Mouse (Mus musculus) E14TG2a.4 (cell line): ENCODE measurements at regions not wholly inside any gene's neighbourhood (a gene's known extent, or its start where the extent isn't known, plus 50 kb on each side); places are given as distances from the start of the nearest gene placed in this dataset.

Experiments
- H3K27me3 ChIP-seq: 2 replicates; pipeline ENCODE4 v1.6.1; 2014; ENCODE audit warnings: low read length, control low read depth; ENCODE audit not compliant: insufficient read depth
- H3K36me3 ChIP-seq: 2 replicates; pipeline ENCODE4 v1.6.1; 2014; ENCODE audit warnings: low read length, control low read depth; ENCODE audit not compliant: insufficient read depth
- H3K4me1 ChIP-seq: replicated peaks from 2 replicates; pipeline ENCODE4 v1.6.1; 2014; ENCODE audit warnings: low read depth, low read length, control low read depth
- H3K4me3 ChIP-seq: replicated peaks from 2 replicates; pipeline ENCODE4 v1.5.1; 2014; ENCODE audit warnings: mild to moderate bottlenecking, low read length
- H3K9me3 ChIP-seq: 2 replicates; pipeline ENCODE4 v1.6.1; 2014; ENCODE audit warnings: low read length, control low read depth
- CTCF ChIP-seq: conservative IDR thresholded peaks from 2 replicates; pipeline ENCODE4 v1.5.1; 2014; ENCODE audit warnings: low read length
- NANOG ChIP-seq: IDR thresholded peaks from 2 replicates; pipeline ENCODE4 v1.6.1; 2014; ENCODE audit warnings: borderline replicate concordance, low read length, mixed read lengths
- POU5F1 ChIP-seq: IDR thresholded peaks from 2 replicates; pipeline ENCODE4 v1.6.1; 2014; ENCODE audit warnings: low read length, borderline replicate concordance

DNA sequence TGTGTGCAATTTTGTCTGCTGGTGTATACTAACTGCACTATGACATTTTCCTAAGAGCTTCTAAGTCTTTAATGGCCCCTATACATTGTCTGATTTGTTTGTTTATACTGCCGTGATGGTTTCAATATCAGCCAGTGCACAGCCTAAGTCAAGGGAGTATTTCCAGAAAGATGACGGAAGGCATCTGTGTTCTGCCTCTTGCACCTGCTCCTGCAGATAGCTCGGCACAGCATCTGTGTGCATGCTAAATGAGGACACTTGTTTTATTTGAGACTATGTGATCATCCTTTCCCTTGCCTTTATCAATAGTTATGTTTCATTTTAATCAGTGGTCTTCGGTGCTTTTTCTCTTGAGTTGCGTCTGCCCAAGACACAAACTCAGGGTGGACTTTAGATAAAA is 64.6 kb upstream of the Phactr1 start:
- peaks cover 4% of the 10 kb centered on the region; the same call in 1 of the 2 replicates for H3K4me1 ChIP-seq
- H3K36me3 ChIP-seq, result no peaks in the 10 kb centered on the region

DNA sequence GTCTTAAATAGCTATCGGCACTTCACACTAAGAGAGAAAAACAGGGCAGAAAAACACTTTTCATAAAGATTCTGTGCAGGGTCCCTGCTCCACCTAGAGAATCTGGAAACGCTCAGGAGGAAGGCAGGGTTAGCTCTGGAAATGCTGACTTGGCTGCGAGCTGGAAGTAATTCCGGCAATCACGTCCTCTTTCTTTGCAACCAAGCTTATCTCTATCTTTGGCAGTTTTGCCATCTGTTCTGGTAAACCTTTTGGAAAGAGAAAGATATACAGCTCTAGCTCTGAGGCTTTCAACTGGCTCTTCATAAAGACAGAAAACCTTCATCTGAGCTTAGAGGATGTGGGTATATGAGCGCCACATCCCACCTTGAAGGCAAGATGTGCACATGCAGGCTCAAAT is 63.2 kb upstream of the Phactr1 start:
- H3K36me3 ChIP-seq, result no peaks in the 10 kb centered on the region
- H3K4me3 ChIP-seq, result no peak overlapping the region
- no peaks in the 10 kb centered on the region for H3K27me3 ChIP-seq
- no peak for TF ChIP-seq CTCF
- no peak for TF ChIP-seq POU5F1
- TF ChIP-seq NANOG, result no peak
- H3K9me3 ChIP-seq, result no peaks in the 10 kb centered on the region
- peaks cover 4% of the 10 kb centered on the region; the same call in 1 of the 2 replicates for H3K4me1 ChIP-seq

More for the DNA sequence above, 64.6 kb upstream of the Phactr1 start:
- TF ChIP-seq POU5F1 (no peak), NANOG (no peak), CTCF (no peak)
- Histone ChIP-seq H3K4me3 (no peak overlapping the region), H3K9me3 (no peaks in the 10 kb centered on the region), H3K27me3 (peaks cover 2% of the 10 kb centered on the region; the same call in 1 of the 2 replicates)

DNA sequence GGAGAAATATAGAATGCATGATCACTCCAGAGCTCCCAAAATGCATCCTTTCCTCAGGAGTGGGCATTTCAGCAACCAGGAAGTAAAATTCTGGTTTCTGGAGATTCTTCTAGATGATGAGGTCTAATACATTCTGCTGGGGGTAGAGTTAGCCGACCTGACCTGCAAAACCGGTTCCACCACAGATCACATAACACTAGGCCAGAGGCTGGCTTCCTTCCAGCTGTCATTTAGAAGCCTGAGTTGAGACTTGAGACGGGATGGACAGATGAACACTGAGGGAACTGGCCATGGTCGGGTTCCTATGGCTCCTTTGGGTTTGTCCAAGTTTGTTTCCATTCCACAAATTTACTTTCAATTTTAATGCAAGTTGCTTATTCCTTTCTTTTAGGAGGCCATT is 62.6 kb upstream of the Phactr1 start:
- no peak for TF ChIP-seq NANOG
- no peak for TF ChIP-seq CTCF
- TF ChIP-seq POU5F1, result no peak
- peaks cover 4% of the 10 kb centered on the region; the same call in 1 of the 2 replicates for H3K4me1 ChIP-seq
- no peak overlapping the region for H3K4me3 ChIP-seq
- H3K27me3 ChIP-seq, result no peaks in the 10 kb centered on the region
- H3K9me3 ChIP-seq, result no peaks in the 10 kb centered on the region
- no peaks in the 10 kb centered on the region for H3K36me3 ChIP-seq

DNA sequence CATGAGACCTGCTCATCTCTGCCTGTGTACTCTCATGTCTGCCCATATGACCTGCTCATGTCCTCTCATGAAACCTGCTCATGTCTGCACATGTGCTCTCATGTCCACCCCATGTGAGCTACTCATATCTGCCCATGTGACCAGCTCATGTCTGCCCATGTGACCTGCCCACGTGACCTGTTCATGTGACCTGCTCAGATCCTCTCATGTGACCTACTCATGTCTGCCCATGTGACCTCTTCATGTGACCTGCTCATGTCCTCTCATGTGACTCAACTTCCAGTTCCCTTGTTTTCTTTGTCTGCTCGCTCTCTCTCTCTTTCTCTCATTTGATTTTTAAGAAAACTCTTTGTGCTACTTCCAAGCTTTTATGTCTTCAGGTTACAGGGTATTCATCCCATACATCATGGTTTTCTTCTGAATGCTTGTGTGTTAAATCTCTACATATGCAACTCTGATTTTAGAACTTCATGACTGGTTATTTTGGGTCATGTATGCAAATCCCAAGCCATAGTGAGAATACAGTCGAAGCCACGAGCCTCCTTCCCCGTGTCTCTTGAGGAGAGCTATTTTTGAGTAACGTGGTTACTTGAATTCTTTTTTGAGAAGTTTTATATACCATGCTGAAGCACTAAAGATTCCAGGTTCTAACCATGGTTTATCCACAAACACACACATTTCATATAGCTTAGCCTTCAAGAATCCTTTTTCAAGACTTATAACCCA is 60.7 kb upstream of the Phactr1 start:
- Histone ChIP-seq H3K4me1 (no peaks in the 10 kb centered on the region), H3K9me3 (no peaks in the 10 kb centered on the region), H3K27me3 (no peaks in the 10 kb centered on the region), H3K36me3 (no peaks in the 10 kb centered on the region), H3K4me3 (no peak overlapping the region)
- TF ChIP-seq CTCF, result no peak
- TF ChIP-seq POU5F1, result no peak
- no peak for TF ChIP-seq NANOG

DNA sequence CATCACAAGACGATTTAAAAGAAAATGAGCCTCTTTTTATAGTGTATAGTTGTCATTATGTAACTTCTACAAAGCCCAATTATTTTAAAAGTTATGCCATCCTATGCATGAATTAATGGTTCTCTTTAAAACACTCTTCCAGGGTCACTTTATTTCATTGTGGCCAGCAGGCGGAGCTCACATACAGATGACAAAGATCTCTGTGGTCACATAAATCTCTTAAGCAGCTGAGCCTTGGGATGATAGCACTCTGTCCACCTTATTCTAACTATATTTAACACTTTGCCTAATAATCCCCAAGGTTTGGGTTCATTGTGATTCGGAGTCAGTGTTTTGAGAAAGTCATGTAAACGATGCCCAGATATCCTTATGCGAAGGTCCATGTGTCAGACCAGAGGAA is 56.9 kb upstream of the Phactr1 start:
- H3K36me3 ChIP-seq, result no peaks in the 10 kb centered on the region
- TF ChIP-seq CTCF, result peak; percentile 13; the same call in 1 of the 2 replicates
- no peak for TF ChIP-seq POU5F1
- no peaks in the 10 kb centered on the region for H3K4me1 ChIP-seq
- H3K27me3 ChIP-seq, result no peaks in the 10 kb centered on the region
- H3K4me3 ChIP-seq, result no peak overlapping the region
- H3K9me3 ChIP-seq, result no peaks in the 10 kb centered on the region
